Mouse (Mus musculus) spleen, postnatal 36 days (tissue): ENCODE data around the gene Slc41a2.
A peak's percentile ranks its signal among the peaks of the same experiment; 100 is the strongest.

Experiments
- DNase-seq, 2 experiments: peaks; one replicate each; pipeline ENCODE4 v3.0.0; 2022; ENCODE audit warnings: low spot score in 2 of 2, mixed read lengths in 1 of 2

Slc41a2 gene

GRCm38 (mm10) chr10:83233967-83234366, 103.7 kb downstream of the Slc41a2 start:
- no peak for DNase-seq

GRCm38 (mm10) chr10:83228626-83229025, 109.1 kb downstream of the Slc41a2 start:
- DNase-seq, result no peak

- no peak for DNase-seq
Observed at GRCm38 (mm10) chr10:83224999-83225398, 112.7 kb downstream of the Slc41a2 start.

- DNase-seq, result no peak
Observed at GRCm38 (mm10) chr10:83220847-83221246, 116.8 kb downstream of the Slc41a2 start.

GRCm38 (mm10) chr10:83220217-83220616, 117.5 kb downstream of the Slc41a2 start:
- DNase-seq, result no peak

GRCm38 (mm10) chr10:83219729-83220128, 118.0 kb downstream of the Slc41a2 start:
- DNase-seq, result peak; percentile 16 to 24

GRCm38 (mm10) chr10:83218778-83219177, 118.9 kb downstream of the Slc41a2 start:
- no peak for DNase-seq

- no peak for DNase-seq
Observed at GRCm38 (mm10) chr10:83217256-83217655, 120.4 kb downstream of the Slc41a2 start.

- DNase-seq, result no peak
Observed at GRCm38 (mm10) chr10:83215559-83215958, 122.1 kb downstream of the Slc41a2 start.

- DNase-seq, result no peak
Observed at GRCm38 (mm10) chr10:83212618-83213017, 125.1 kb downstream of the Slc41a2 start.

- DNase-seq, result no peak
Observed at GRCm38 (mm10) chr10:83210968-83211583, 126.6 kb downstream of the Slc41a2 start.

GRCm38 (mm10) chr10:83210122-83210521, 127.6 kb downstream of the Slc41a2 start:
- no peak for DNase-seq

GRCm38 (mm10) chr10:83209388-83209787, 128.3 kb downstream of the Slc41a2 start:
- no peak for DNase-seq

GRCm38 (mm10) chr10:83208436-83208835, 129.2 kb downstream of the Slc41a2 start:
- DNase-seq, result no peak

- no peak for DNase-seq
Observed at GRCm38 (mm10) chr10:83202906-83203702, 134.6 kb downstream of the Slc41a2 start.

GRCm38 (mm10) chr10:83201525-83201924, 136.2 kb downstream of the Slc41a2 start:
- no peak for DNase-seq

GRCm38 (mm10) chr10:83199290-83199689, 138.4 kb downstream of the Slc41a2 start:
- DNase-seq, result no peak

GRCm38 (mm10) chr10:83198692-83199091, 139.0 kb downstream of the Slc41a2 start:
- no peak for DNase-seq

GRCm38 (mm10) chr10:83197690-83198336, 139.9 kb downstream of the Slc41a2 start:
- peak; percentile 53 to 61 for DNase-seq

- no peak for DNase-seq
Observed at GRCm38 (mm10) chr10:83191982-83192381, 145.7 kb downstream of the Slc41a2 start.

- no peak for DNase-seq
Observed at GRCm38 (mm10) chr10:83191476-83191875, 146.2 kb downstream of the Slc41a2 start.

GRCm38 (mm10) chr10:83189071-83189470, 148.6 kb downstream of the Slc41a2 start:
- no peak for DNase-seq

GRCm38 (mm10) chr10:83186984-83187383, 150.7 kb downstream of the Slc41a2 start:
- no peak for DNase-seq
